Mouse (Mus musculus) urinary bladder, postnatal 14 days (tissue): ENCODE results near the gene Ttll1.
"Not testable (repeated sequence)": the region's sequence is repeated elsewhere in the genome, so short reads cannot be mapped to it uniquely, and the experiment has no call there.

Experiments used
- DNase-seq: peaks from one replicate; pipeline ENCODE4 v3.0.0; 2021; ENCODE audit warnings: low spot score

Gene Ttll1

GRCm38 (mm10) chr15:83523638-83524332 lies 13.1 kb upstream of the Ttll1 start:
- DNase-seq, result no peak

DNA sequence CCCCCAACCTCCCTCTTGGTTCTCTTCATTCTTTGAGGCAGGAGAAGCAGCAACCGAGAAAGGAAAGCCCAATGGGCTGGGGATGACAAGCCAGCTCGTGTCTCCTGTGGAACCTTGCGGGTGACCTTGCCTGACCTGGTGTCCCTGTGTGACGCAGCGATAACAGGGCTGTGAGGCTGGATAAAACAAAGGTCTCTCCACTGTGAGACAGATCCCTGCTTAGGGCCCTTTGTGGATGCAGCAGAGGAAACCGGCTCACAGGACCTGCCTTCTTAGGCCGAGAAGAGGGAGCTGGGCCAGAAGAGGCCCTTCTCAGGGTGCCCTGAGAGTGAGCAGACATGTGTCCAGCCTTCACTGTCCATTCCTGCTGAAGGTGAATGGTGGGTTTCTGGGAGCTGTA lies 12.5 kb upstream of the Ttll1 start:
- no peak for DNase-seq

- no peak for DNase-seq
Observed at GRCm38 (mm10) chr15:83520861-83521382, 10.2 kb upstream of the Ttll1 start.

- peak; percentile 62 for DNase-seq
Observed at GRCm38 (mm10) chr15:83518215-83519048, 7.7 kb upstream of the Ttll1 start.

GRCm38 (mm10) chr15:83515018-83515417 lies 4.3 kb upstream of the Ttll1 start:
- no peak for DNase-seq

GRCm38 (mm10) chr15:83512489-83513281 lies 2.0 kb upstream of the Ttll1 start:
- no peak for DNase-seq

GRCm38 (mm10) chr15:83509950-83510804 lies 516 bp downstream of the Ttll1 start:
- no peak for DNase-seq

GRCm38 (mm10) chr15:83501483-83501882 lies 9.2 kb downstream of the Ttll1 start:
- not testable (repeated sequence) for DNase-seq

DNA sequence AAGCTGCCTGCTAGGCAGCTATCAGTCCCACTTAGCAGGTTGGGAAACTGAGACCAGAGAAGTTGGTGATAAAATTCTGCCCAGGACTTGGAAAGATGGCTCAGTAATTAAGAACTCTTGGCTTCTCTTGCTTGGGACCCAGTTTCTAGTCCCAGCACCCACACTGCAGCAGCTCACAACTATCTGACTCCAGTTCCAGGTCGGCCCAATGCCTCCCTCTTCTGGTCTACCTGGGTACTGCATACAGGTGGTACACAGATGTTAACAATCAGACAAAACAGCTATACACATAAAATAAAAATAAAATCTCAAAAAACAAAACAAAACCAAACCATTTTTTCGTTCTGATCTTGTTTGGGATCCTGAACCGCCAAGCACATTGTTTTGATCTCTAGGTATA lies 10.3 kb downstream of the Ttll1 start:
- DNase-seq, result peak; percentile 38

GRCm38 (mm10) chr15:83499211-83499755 lies 11.4 kb downstream of the Ttll1 start:
- no peak for DNase-seq

- DNase-seq, result no peak
Observed at GRCm38 (mm10) chr15:83497299-83497698, 13.4 kb downstream of the Ttll1 start.

DNA sequence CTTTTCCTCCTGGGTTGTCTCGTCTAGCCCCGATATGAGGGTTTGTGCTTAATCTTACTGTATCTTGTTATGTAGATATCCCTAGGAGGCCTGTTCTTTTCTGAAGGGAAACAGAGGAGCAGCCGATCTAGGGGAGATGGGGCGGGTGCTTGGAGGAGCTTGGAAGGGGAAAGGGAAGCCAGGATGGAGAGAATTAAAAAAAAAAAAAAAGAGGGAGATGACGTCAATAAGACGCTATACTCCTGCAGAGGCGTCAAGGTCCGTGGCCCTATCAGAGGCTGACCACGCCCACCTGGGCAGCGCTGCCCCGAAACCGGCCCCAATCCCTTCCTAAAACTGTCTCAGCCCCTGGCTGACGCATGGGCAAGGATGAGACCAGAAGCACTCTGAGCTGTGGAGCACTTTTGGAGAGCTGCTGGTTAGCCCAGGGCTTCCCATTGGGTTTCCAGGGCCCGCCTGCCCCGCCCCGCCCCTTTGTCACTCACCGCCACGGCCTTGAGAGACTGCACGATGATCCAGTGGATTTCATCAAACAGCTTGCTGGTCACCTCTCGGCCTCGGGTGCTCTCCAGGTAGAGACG lies 14.8 kb downstream of the Ttll1 start:
- DNase-seq, result no peak

- no peak for DNase-seq
Observed at GRCm38 (mm10) chr15:83495195-83495594, 15.5 kb downstream of the Ttll1 start.

- DNase-seq, result no peak
Observed at GRCm38 (mm10) chr15:83494572-83494920, 16.1 kb downstream of the Ttll1 start.

DNA sequence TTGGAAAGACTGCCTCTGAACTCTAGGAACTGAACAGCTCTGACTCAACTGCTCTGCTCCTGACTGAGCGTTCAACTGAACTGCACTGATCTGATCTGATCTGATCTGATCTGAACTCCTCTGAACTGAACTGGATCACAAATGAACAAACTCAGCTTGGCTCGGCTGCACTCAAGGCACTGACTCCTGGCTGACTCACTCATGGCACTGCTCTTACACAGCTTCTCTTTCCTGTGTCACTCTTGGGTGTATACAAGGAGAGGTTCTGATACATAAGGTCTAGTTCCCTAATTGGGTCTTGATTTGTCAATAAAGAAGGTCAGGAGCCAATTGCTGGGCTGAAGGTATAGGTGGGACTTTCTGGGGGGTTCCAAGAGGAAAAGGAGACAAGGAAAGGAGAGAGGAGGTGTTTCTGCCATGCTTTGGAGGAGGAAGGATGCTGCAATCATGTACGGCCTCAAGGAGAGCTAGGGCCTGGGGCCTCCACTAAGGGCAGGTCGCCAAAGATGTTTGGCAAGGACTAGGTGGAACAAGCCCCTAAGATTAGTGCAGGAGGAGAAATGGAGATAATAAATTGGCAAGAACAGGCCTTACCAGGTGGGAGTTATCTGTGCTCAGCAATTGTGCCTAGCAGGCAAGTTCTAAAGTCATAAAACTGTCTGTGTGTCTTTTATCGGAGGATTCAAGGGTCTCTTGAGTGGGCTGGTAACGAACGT lies 16.7 kb downstream of the Ttll1 start:
- DNase-seq, result no peak

GRCm38 (mm10) chr15:83491891-83492290 lies 18.8 kb downstream of the Ttll1 start:
- DNase-seq, result no peak

GRCm38 (mm10) chr15:83489471-83489870 lies 21.2 kb downstream of the Ttll1 start:
- DNase-seq, result no peak

GRCm38 (mm10) chr15:83487477-83488115 lies 23.1 kb downstream of the Ttll1 start:
- DNase-seq, result no peak

DNA sequence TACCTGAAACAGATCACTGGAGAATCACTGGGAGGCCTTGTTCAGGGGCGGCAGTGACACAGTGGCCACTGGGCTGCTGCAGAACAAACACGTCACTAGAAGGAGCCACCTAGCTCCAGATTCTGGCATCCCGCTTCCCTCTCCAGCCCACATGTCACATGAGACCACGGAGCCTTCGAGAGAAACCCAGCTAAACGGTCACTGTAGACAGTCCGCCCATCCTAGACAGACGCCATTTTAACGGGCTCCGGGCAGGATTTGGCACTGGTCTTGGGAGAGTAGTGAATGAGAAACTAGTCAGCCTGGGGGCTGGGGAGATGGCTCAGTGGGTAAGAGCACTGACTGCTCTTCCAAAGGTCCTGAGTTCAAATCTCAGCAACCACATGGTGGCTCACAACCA lies 26.4 kb downstream of the Ttll1 start:
- no peak for DNase-seq

DNA sequence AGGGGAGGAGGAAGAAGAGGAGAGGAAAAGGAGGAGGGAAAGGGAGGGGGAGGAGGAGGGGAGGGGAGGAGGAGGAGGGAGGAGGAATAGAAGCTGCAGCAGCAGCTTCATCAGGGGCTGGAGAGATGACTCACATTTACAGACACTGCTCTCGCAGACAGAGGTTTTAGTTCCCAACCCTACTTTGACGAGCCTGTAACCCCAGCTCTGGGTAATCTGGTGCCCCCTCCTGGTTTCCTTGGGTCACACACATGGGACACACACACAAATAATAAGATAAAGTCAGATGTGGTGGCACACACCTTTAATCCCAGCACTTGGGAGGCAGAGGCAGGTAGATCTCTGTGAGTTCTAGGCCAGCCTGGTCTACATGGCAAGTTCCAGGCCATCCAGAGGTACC lies 27.2 kb downstream of the Ttll1 start:
- DNase-seq, result peak; percentile 31
